Mouse (Mus musculus): Measurements from ENCODE around the gene Il6st. TPM values are rescaled to one million over a fixed set of nuclear protein-coding genes. Genes with fewer than 3 reads are reported as not detected.

Gene Il6st
- total and polyA plus RNA-seq, 2 experiments from 2014 or later = 20.5 to 36.1 TPM

GRCm38 (mm10) chr13:112508487-112508886 is 44.6 kb downstream of the Il6st start:
- H3K9me3 ChIP-seq (ENCODE audit: low read length) = no peaks in the 10 kb centered on the region
- no peak overlapping the region for H3K4me2 ChIP-seq (ENCODE audit: low read depth, low read length, poor library complexity, severe bottlenecking)
- 85% methylated on average over 5 of the region's 5 CpGs for WGBS
- no peaks in the 10 kb centered on the region for H3K27me3 ChIP-seq (ENCODE audit: insufficient read depth, low read length)
- no peaks in the 10 kb centered on the region for H3K4me1 ChIP-seq (ENCODE audit: insufficient read depth, low read length)
- H3K4me3 ChIP-seq (ENCODE audit: low read depth, low read length) = no peak overlapping the region
- TF ChIP-seq CTCF (IDR thresholded peaks at IDR 0.05) = no peak
- ATAC-seq (ENCODE audit: low FRiP score) = no peak
- DNase-seq (ENCODE audit: low spot score) = no peak
- no peak overlapping the region for H3K27ac ChIP-seq (ENCODE audit: low read depth, low read length)
- peaks cover 18% of the 10 kb centered on the region for H3K36me3 ChIP-seq (ENCODE audit: insufficient read depth, low read length)
- no peak overlapping the region for H3K9ac ChIP-seq (replicated peaks; ENCODE audit: low read length, poor library complexity, severe bottlenecking)

GRCm38 (mm10) chr13:112509465-112509864 is 45.6 kb downstream of the Il6st start:
- no peak overlapping the region for H3K4me3 ChIP-seq (ENCODE audit: low read depth, low read length)
- DNase-seq (ENCODE audit: low spot score) (peak; percentile 88), ATAC-seq (ENCODE audit: low FRiP score) (no peak)
- no peaks in the 10 kb centered on the region for H3K27me3 ChIP-seq (ENCODE audit: insufficient read depth, low read length)
- peaks cover 9% of the 10 kb centered on the region for H3K36me3 ChIP-seq (ENCODE audit: insufficient read depth, low read length)
- H3K27ac ChIP-seq (ENCODE audit: low read depth, low read length) = no peak overlapping the region
- no peaks in the 10 kb centered on the region for H3K9me3 ChIP-seq (ENCODE audit: low read length)
- WGBS = 30% methylated on average over 4 of the region's 4 CpGs
- peak; percentile 95 for TF ChIP-seq CTCF (IDR thresholded peaks at IDR 0.05)
- no peak overlapping the region for H3K9ac ChIP-seq (replicated peaks; ENCODE audit: low read length, poor library complexity, severe bottlenecking)
- no peak overlapping the region for H3K4me2 ChIP-seq (ENCODE audit: low read depth, low read length, poor library complexity, severe bottlenecking)
- no peaks in the 10 kb centered on the region for H3K4me1 ChIP-seq (ENCODE audit: insufficient read depth, low read length)

GRCm38 (mm10) chr13:112510437-112511212 is 46.8 kb downstream of the Il6st start:
- H3K27me3 ChIP-seq (ENCODE audit: insufficient read depth, low read length) = no peaks in the 10 kb centered on the region
- TF ChIP-seq CTCF (IDR thresholded peaks at IDR 0.05) = no peak
- H3K9me3 ChIP-seq (ENCODE audit: low read length) = no peaks in the 10 kb centered on the region
- no peak overlapping the region for H3K4me3 ChIP-seq (ENCODE audit: low read depth, low read length)
- no peaks in the 10 kb centered on the region for H3K4me1 ChIP-seq (ENCODE audit: insufficient read depth, low read length)
- H3K36me3 ChIP-seq (ENCODE audit: insufficient read depth, low read length) = peaks cover 2% of the 10 kb centered on the region
- no peak overlapping the region for H3K4me2 ChIP-seq (ENCODE audit: low read depth, low read length, poor library complexity, severe bottlenecking)
- DNase-seq (ENCODE audit: low spot score) (no peak), ATAC-seq (ENCODE audit: low FRiP score) (no peak)
- WGBS = 95% methylated on average over 19 of the region's 19 CpGs
- no peak overlapping the region for H3K9ac ChIP-seq (replicated peaks; ENCODE audit: low read length, poor library complexity, severe bottlenecking)
- H3K27ac ChIP-seq (ENCODE audit: low read depth, low read length) = no peak overlapping the region

DNA sequence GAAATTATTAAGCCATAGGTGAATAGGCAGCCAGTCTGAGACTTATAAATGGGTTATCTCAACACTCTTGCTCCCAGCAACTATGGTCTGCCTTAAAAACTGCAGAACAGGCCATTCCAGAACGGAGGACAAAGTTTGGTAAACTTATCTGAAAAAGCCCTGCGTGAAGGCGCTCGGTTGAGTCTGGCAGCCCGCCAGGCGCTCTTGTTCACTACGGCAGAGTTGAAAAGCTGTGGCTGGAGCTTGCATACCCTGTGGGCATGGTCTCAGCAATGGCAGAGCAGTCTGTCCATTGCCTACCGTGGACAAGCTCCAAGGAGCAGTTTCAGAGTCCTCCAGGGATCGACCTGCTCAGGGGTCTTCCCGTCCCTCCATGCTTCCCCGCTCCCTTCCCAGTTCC is 47.4 kb downstream of the Il6st start:
- ATAC-seq (ENCODE audit: low FRiP score) (no peak), DNase-seq (ENCODE audit: low spot score) (no peak)
- H3K9ac ChIP-seq (replicated peaks; ENCODE audit: low read length, poor library complexity, severe bottlenecking) = no peak overlapping the region
- no peak for TF ChIP-seq CTCF (IDR thresholded peaks at IDR 0.05)
- H3K9me3 ChIP-seq (ENCODE audit: low read length) = no peaks in the 10 kb centered on the region
- H3K36me3 ChIP-seq (ENCODE audit: insufficient read depth, low read length) = no peaks in the 10 kb centered on the region; the same call in 1 of the 2 replicates
- no peak overlapping the region for H3K4me2 ChIP-seq (ENCODE audit: low read depth, low read length, poor library complexity, severe bottlenecking)
- no peaks in the 10 kb centered on the region for H3K27me3 ChIP-seq (ENCODE audit: insufficient read depth, low read length)
- no peaks in the 10 kb centered on the region for H3K4me1 ChIP-seq (ENCODE audit: insufficient read depth, low read length)
- H3K4me3 ChIP-seq (ENCODE audit: low read depth, low read length) = no peak overlapping the region
- WGBS = 79% methylated on average over 11 of the region's 11 CpGs
- H3K27ac ChIP-seq (ENCODE audit: low read depth, low read length) = no peak overlapping the region

- TF ChIP-seq CTCF (IDR thresholded peaks at IDR 0.05) = no peak
- H3K4me2 ChIP-seq (ENCODE audit: low read depth, low read length, poor library complexity, severe bottlenecking) = no peak overlapping the region
- no peak for DNase-seq (ENCODE audit: low spot score)
- WGBS = 94% methylated on average over 7 of the region's 7 CpGs
- H3K27ac ChIP-seq (ENCODE audit: low read depth, low read length) = no peak overlapping the region
- H3K9me3 ChIP-seq (ENCODE audit: low read length) = no peaks in the 10 kb centered on the region
- H3K9ac ChIP-seq (replicated peaks; ENCODE audit: low read length, poor library complexity, severe bottlenecking) = no peak overlapping the region
- H3K4me1 ChIP-seq (ENCODE audit: insufficient read depth, low read length) = no peaks in the 10 kb centered on the region
- H3K27me3 ChIP-seq (ENCODE audit: insufficient read depth, low read length) = no peaks in the 10 kb centered on the region
- no peaks in the 10 kb centered on the region for H3K36me3 ChIP-seq (ENCODE audit: insufficient read depth, low read length)
- no peak for ATAC-seq (ENCODE audit: low FRiP score)
- H3K4me3 ChIP-seq (ENCODE audit: low read depth, low read length) = no peak overlapping the region
Measured at GRCm38 (mm10) chr13:112511810-112512209, 47.9 kb downstream of the Il6st start.

DNA sequence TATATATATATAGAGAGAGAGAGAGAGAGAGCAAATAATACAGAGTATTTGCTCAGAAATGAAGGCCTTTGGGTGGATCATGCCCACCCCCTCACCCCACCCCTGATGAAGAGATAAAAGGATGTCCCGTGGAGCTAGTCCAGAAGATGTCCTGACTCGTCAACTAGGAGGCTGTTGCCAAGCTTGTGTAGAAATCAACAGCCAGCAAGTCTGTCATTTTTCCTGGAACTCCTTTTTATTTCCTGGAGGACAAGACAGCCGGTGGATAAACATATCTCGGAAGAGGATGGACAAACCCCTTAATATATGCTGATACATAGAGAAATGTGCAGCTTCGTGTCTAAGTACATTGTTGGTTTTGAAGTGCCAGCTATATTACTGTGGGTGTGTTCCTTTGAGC is 49.0 kb downstream of the Il6st start:
- Histone ChIP-seq H3K9me3 (ENCODE audit: low read length) (no peaks in the 10 kb centered on the region), H3K4me1 (ENCODE audit: insufficient read depth, low read length) (no peaks in the 10 kb centered on the region), H3K27ac (ENCODE audit: low read depth, low read length) (no peak overlapping the region), H3K4me2 (ENCODE audit: low read depth, low read length, poor library complexity, severe bottlenecking) (no peak overlapping the region), H3K27me3 (ENCODE audit: insufficient read depth, low read length) (no peaks in the 10 kb centered on the region), H3K4me3 (ENCODE audit: low read depth, low read length) (no peak overlapping the region), H3K9ac (replicated peaks; ENCODE audit: low read length, poor library complexity, severe bottlenecking) (no peak overlapping the region), H3K36me3 (ENCODE audit: insufficient read depth, low read length) (no peaks in the 10 kb centered on the region)
- DNase-seq (ENCODE audit: low spot score) = no peak
- no peak for TF ChIP-seq CTCF (IDR thresholded peaks at IDR 0.05)
- 90% methylated on average over 5 of the region's 5 CpGs for WGBS
- no peak for ATAC-seq (ENCODE audit: low FRiP score)

Measured in midbrain, postnatal 0 days (tissue).